Mouse (Mus musculus) thymus, adult 2 months (tissue): Measurements from ENCODE around the gene Gm10134.

Experiments
- CTCF ChIP-seq: fragments of 200-500 bp; IDR thresholded peaks from 2 replicates; pipeline ENCODE4 v1.5.1; 2012; ENCODE audit warnings: mild to moderate bottlenecking, control low read depth, low read length, moderate library complexity, borderline replicate concordance; ENCODE audit not compliant: control insufficient read depth, poor library complexity, insufficient read depth; ENCODE audit errors: extremely low read depth
- POLR2A ChIP-seq: fragments of 200-500 bp; IDR thresholded peaks from 2 replicates; pipeline ENCODE4 v1.6.1; 2012; ENCODE audit warnings: mild to moderate bottlenecking, low read length, control low read depth, moderate library complexity; ENCODE audit not compliant: control insufficient read depth, poor library complexity, insufficient read depth; ENCODE audit errors: extremely low read depth

DNA sequence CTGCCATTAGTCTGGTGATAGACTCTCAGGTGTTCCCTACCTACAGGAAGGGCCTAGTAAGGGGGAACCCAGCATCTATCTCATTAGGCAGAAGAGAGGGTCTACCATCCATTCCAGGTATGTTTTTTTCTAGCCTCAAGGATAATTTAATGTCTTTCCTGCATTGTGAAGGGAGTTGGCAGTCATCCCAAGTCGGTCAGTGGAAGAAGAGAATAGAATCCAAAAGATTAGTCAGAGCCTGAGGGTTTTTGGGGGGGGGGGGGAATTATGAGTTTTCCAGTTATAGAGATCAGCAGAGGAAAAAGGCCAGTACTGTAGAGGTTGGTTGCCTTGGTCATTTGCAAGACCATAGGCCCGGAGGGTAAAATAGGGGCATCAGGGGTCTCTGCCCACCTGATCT lies 11.4 kb upstream of the Gm10134 start:
- TF ChIP-seq POLR2A (no peak), CTCF (no peak)
